Mouse (Mus musculus) C3H10T1/2 (cell line): ENCODE data around the gene Nudt8. TPM values are rescaled to one million over a fixed set of nuclear protein-coding genes. Genes with fewer than 3 reads are reported as not detected.

Experiments
- polyA plus RNA-seq, 2 experiments: library from polyadenylated mRNA; unstranded; fragments of >200 nt; fragmentation: generic; extraction: Trizol; gene quantifications; one replicate each; pipeline ENCODE4 v1.2.1; 2012; ENCODE audit warnings: missing spikeins in 2 of 2

Gene Nudt8
- polyA plus RNA-seq, result 10 to 100 TPM; 41.3 to 59.9 TPM

GRCm38 (mm10) chr19:4000119-4000900 is at the start of gene Nudt8, which contains the start of gene Gm49405:
Gene Nudt8 (plus strand): TSS chr19:4000580.
Gene Gm49405 (plus strand): TSS chr19:4000626.

GRCm38 (mm10) chr19:3958470-3958869 is 41.9 kb upstream of the Nudt8 start, which contains the start of gene Aldh3b3:
Gene Aldh3b3 (plus strand): TSS chr19:3958645.

GRCm38 (mm10) chr19:3972229-3972628 is 28.2 kb upstream of the Nudt8 start, which contains the start of gene Aldh3b2:
Gene Aldh3b2 (plus strand): TSS chr19:3972328.

GRCm38 (mm10) chr19:3986334-3986733 is 14.0 kb upstream of the Nudt8 start, which contains the start of gene Acy3:
Gene Acy3 (plus strand): TSS chr19:3986570.

GRCm38 (mm10) chr19:3992416-3992815 is 8.0 kb upstream of the Nudt8 start, which contains the start of gene Tbx10:
Gene Tbx10 (plus strand): TSS chr19:3992752.

GRCm38 (mm10) chr19:4003112-4003511 is 2.7 kb downstream of the Nudt8 start, which contains the start of gene Doc2g:
Gene Doc2g (plus strand): TSS chr19:4003313.

GRCm38 (mm10) chr19:4012432-4013022 is 12.1 kb downstream of the Nudt8 start, which contains the start of gene Ndufv1:
Gene Ndufv1 (minus strand): TSS chr19:4012806.

GRCm38 (mm10) chr19:4037788-4038232 is 37.4 kb downstream of the Nudt8 start, which contains the start of gene Gstp1:
Gene Gstp1 (minus strand): TSS chr19:4037985.

GRCm38 (mm10) chr19:4045966-4046865 is 45.8 kb downstream of the Nudt8 start, which contains the start of gene Gstp2:
Gene Gstp2 (minus strand): TSS chr19:4046023.

Other genes with a start within 250 kb of the Nudt8 start
- 1 to 10 TPM in 1 of 2 experiments, under 1 TPM in 1; 0.35 to 8.2 TPM for gene Kmt5b, start 233.2 kb upstream of the Nudt8 start, polyA plus RNA-seq
- 10 to 100 TPM in 1 of 2 experiments, 1 to 10 TPM in 1; 3.8 to 19.2 TPM for gene Chka, start 148.8 kb upstream of the Nudt8 start, polyA plus RNA-seq
- 10 to 100 TPM; 46.1 to 53.3 TPM for gene Tcirg1, start 93.4 kb upstream of the Nudt8 start, polyA plus RNA-seq
- 100 to 1,000 TPM; 269 to 451 TPM for gene Ndufs8, start 87.8 kb upstream of the Nudt8 start, polyA plus RNA-seq
- gene Aldh3b1, start 70.8 kb upstream of the Nudt8 start, polyA plus RNA-seq, result 1 to 10 TPM; 2.7 to 8.3 TPM
- under 1 TPM; 0.01 to 0.08 TPM for gene Unc93b1, start 65.4 kb upstream of the Nudt8 start, polyA plus RNA-seq
- under 1 TPM in 1 of 2 experiments, not detected in 1; 0.01 TPM for gene Aldh3b3, start 41.9 kb upstream of the Nudt8 start, polyA plus RNA-seq
- gene Aldh3b2, start 28.3 kb upstream of the Nudt8 start, polyA plus RNA-seq, result not detected
- 10 to 100 TPM in 1 of 2 experiments, 1 to 10 TPM in 1; 7.4 to 28.3 TPM for gene Acy3, start 14.0 kb upstream of the Nudt8 start, polyA plus RNA-seq
- gene Tbx10, start 7.8 kb upstream of the Nudt8 start, polyA plus RNA-seq, result under 1 TPM in 1 of 2 experiments, not detected in 1; 0.05 TPM
- 1 to 10 TPM in 1 of 2 experiments, under 1 TPM in 1; 0.19 to 1.4 TPM for gene Gm49405, start within 50 bp of the Nudt8 start, polyA plus RNA-seq
- 1 to 10 TPM in 1 of 2 experiments, under 1 TPM in 1; 0.41 to 4.0 TPM for gene Doc2g, start 2.7 kb downstream of the Nudt8 start, polyA plus RNA-seq
- 100 to 1,000 TPM; 253 to 401 TPM for gene Ndufv1, start 12.2 kb downstream of the Nudt8 start, polyA plus RNA-seq
- gene Gstp1, start 37.4 kb downstream of the Nudt8 start, polyA plus RNA-seq, result 1,000 to 10,000 TPM in 1 of 2 experiments, 100 to 1,000 TPM in 1; 849 to 1,247 TPM
- gene Gstp2, start 45.4 kb downstream of the Nudt8 start, polyA plus RNA-seq, result 10 to 100 TPM in 1 of 2 experiments, 1 to 10 TPM in 1; 1.8 to 13.9 TPM
- gene Gstp3, start 59.0 kb downstream of the Nudt8 start, polyA plus RNA-seq, result under 1 TPM; 0.15 to 0.18 TPM
- not detected for gene Cabp2, start 81.0 kb downstream of the Nudt8 start, polyA plus RNA-seq
- 100 to 1,000 TPM in 1 of 2 experiments, 10 to 100 TPM in 1; 86.0 to 148 TPM for gene Cdk2ap2, start 96.6 kb downstream of the Nudt8 start, polyA plus RNA-seq
- gene Pitpnm1, start 99.4 kb downstream of the Nudt8 start, polyA plus RNA-seq, result 10 to 100 TPM; 48.2 to 61.6 TPM
- gene Aip, start 125.3 kb downstream of the Nudt8 start, polyA plus RNA-seq, result 100 to 1,000 TPM; 201 to 241 TPM
- gene Gpr152, start 139.2 kb downstream of the Nudt8 start, polyA plus RNA-seq, result under 1 TPM in 1 of 2 experiments, not detected in 1; 0.09 TPM
- under 1 TPM; 0.14 to 0.38 TPM for gene Cabp4, start 143.5 kb downstream of the Nudt8 start, polyA plus RNA-seq
- gene Coro1b, start 148.0 kb downstream of the Nudt8 start, polyA plus RNA-seq, result 100 to 1,000 TPM; 256 to 440 TPM
- gene Ptprcap, start 153.0 kb downstream of the Nudt8 start, polyA plus RNA-seq, result 1 to 10 TPM; 6.5 to 9.5 TPM
- 10 to 100 TPM; 28.6 to 29.9 TPM for gene Rps6kb2, start 162.8 kb downstream of the Nudt8 start, polyA plus RNA-seq
- gene Carns1, start 174.9 kb downstream of the Nudt8 start, polyA plus RNA-seq, result 10 to 100 TPM in 1 of 2 experiments, 1 to 10 TPM in 1; 1.8 to 16.2 TPM
- 1 to 10 TPM in 1 of 2 experiments, under 1 TPM in 1; 0.63 to 1.7 TPM for gene Tbc1d10c, start 190.7 kb downstream of the Nudt8 start, polyA plus RNA-seq
- gene Ppp1ca, start 191.5 kb downstream of the Nudt8 start, polyA plus RNA-seq, result 1,000 to 10,000 TPM in 1 of 2 experiments, 100 to 1,000 TPM in 1; 727 to 1,261 TPM
- gene Rad9a, start 201.1 kb downstream of the Nudt8 start, polyA plus RNA-seq, result 10 to 100 TPM; 25.1 to 36.1 TPM
- 10 to 100 TPM in 1 of 2 experiments, 1 to 10 TPM in 1; 7.5 to 24.4 TPM for gene Clcf1, start 213.7 kb downstream of the Nudt8 start, polyA plus RNA-seq
- 1 to 10 TPM in 1 of 2 experiments, not detected in 1; 3.9 TPM for gene AC109138.7, start 213.8 kb downstream of the Nudt8 start, polyA plus RNA-seq
- 100 to 1,000 TPM; 131 to 165 TPM for gene Pold4, start 231.3 kb downstream of the Nudt8 start, polyA plus RNA-seq